Mouse (Mus musculus) small intestine, adult 2 months (tissue): ENCODE measurements around the gene F5. TPM values are rescaled to one million over a fixed set of nuclear protein-coding genes. Genes with fewer than 3 reads are reported as not detected.

Experiments
- H3K27ac ChIP-seq: fragments of 200-500 bp; 2 replicates; pipeline ENCODE4 v1.5.1; 2012; ENCODE audit warnings: low read depth, low read length, control low read depth, inconsistent platforms; ENCODE audit not compliant: insufficient read depth
- H3K27me3 ChIP-seq: fragments of 200-500 bp; 2 replicates; pipeline ENCODE4 v1.6.1; 2012; ENCODE audit warnings: mild to moderate bottlenecking, moderate library complexity, low read length, inconsistent platforms; ENCODE audit not compliant: control insufficient read depth, insufficient read depth
- H3K36me3 ChIP-seq: fragments of 200-500 bp; 2 replicates; pipeline ENCODE4 v1.6.1; 2012; ENCODE audit warnings: mild to moderate bottlenecking, low read length, control low read depth, inconsistent platforms; ENCODE audit not compliant: control insufficient read depth, insufficient read depth
- H3K4me1 ChIP-seq: fragments of 200-500 bp; 2 replicates; pipeline ENCODE4 v1.6.1; 2012; ENCODE audit warnings: low read length, inconsistent platforms, mixed read lengths; ENCODE audit not compliant: control insufficient read depth, insufficient read depth, insufficient read length
- H3K4me3 ChIP-seq: fragments of 200-500 bp; 2 replicates; pipeline ENCODE4 v1.5.1; 2012; ENCODE audit warnings: low read depth, mild to moderate bottlenecking, control low read depth, inconsistent platforms, low read length, moderate library complexity
- CTCF ChIP-seq: fragments of 200-500 bp; IDR thresholded peaks from 2 replicates; pipeline ENCODE4 v1.5.1; 2012; ENCODE audit warnings: low read depth, mild to moderate bottlenecking, control low read depth, inconsistent platforms, low read length, moderate library complexity, mixed read lengths; ENCODE audit not compliant: insufficient replicate concordance, insufficient read length; ENCODE audit errors: extremely low read depth
- POLR2A ChIP-seq: fragments of 200-500 bp; IDR thresholded peaks from 2 replicates; pipeline ENCODE4 v1.6.1; 2012; ENCODE audit warnings: low read depth, mild to moderate bottlenecking, control low read depth, inconsistent platforms, low read length, moderate library complexity
- WGBS: fragments of 180-500 bp; shearing (Covaris S2); methylation state at CpG from one replicate; pipeline ENCODE4 v1.1.7; 2018; 5-methylcytosine and 5-hydroxymethylcytosine counted together
- polyA plus RNA-seq: library from polyadenylated mRNA; depleted of rRNA; stranded (reverse); fragments of >200 nt; gene quantifications from 2 replicates; pipeline ENCODE4 v1.2.3, GENCODE M21; 2012

F5 gene
- polyA plus RNA-seq, 1 experiment, result 0.23 TPM

GRCm38 (mm10) chr1:164233447-164233846 is 81.8 kb downstream of the F5 start:
- Histone ChIP-seq H3K27me3 (no peaks in the 10 kb centered on the region), H3K27ac (no peak overlapping the region), H3K4me1 (no peaks in the 10 kb centered on the region), H3K36me3 (no peaks in the 10 kb centered on the region), H3K4me3 (no peak overlapping the region)
- 62% methylated on average over 1 of the region's 1 CpGs for WGBS
- TF ChIP-seq POLR2A (no peak), CTCF (no peak)

DNA sequence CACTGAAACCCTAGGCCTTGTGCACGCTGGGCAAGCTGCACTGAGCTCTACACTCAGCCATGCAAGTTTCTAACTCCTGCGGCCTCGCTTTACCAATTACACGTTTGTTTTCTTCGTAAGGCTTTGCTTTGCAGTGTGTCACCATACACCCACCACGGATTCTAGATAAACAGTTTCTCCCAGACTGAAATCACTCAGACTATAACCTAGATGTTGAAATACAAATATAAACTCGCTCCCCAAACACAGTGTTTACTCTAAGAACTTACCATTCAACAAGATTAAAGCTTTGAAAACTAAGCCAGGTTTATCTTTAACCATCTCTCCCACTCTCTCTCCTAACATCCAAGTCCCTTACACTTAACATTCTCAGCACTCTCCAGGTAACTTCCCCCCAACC is 83.4 kb downstream of the F5 start:
- H3K4me3 ChIP-seq, result no peak overlapping the region
- H3K36me3 ChIP-seq, result no peaks in the 10 kb centered on the region
- 71% methylated on average over 7 of the region's 7 CpGs for WGBS
- H3K27ac ChIP-seq, result no peak overlapping the region
- H3K27me3 ChIP-seq, result no peaks in the 10 kb centered on the region
- TF ChIP-seq POLR2A, result no peak
- TF ChIP-seq CTCF, result no peak
- H3K4me1 ChIP-seq, result no peaks in the 10 kb centered on the region

- Histone ChIP-seq H3K4me3 (no peak overlapping the region), H3K27me3 (no peaks in the 10 kb centered on the region), H3K4me1 (no peaks in the 10 kb centered on the region), H3K36me3 (no peaks in the 10 kb centered on the region), H3K27ac (no peak overlapping the region)
- WGBS, result 74% methylated on average over 7 of the region's 7 CpGs
- no peak for TF ChIP-seq POLR2A
Observed at GRCm38 (mm10) chr1:164236078-164236477, 84.4 kb downstream of the F5 start.

DNA sequence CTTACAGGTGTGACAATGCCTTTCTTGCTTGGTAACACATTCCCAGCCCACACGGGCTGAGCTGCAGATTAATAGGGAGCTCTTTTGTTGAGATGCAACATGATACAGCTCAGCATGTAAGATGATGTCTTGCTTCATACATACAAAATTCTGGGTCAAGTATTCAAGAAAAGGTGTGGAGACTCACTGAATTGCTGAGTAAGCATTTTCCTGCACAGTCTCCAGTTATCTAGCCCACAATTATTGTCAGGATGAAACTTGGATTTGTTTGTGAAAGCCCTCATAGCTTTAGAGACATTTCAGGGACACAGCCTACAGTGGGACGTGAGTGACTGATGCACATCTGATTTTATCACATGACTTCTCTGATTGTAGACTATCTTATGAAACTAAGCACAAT is 89.9 kb downstream of the F5 start:
- Histone ChIP-seq H3K27ac (no peak overlapping the region), H3K27me3 (no peaks in the 10 kb centered on the region), H3K4me3 (no peak overlapping the region), H3K4me1 (no peaks in the 10 kb centered on the region), H3K36me3 (no peaks in the 10 kb centered on the region)
- 76% methylated on average over 2 of the region's 2 CpGs for WGBS
- TF ChIP-seq CTCF (no peak), POLR2A (no peak)

DNA sequence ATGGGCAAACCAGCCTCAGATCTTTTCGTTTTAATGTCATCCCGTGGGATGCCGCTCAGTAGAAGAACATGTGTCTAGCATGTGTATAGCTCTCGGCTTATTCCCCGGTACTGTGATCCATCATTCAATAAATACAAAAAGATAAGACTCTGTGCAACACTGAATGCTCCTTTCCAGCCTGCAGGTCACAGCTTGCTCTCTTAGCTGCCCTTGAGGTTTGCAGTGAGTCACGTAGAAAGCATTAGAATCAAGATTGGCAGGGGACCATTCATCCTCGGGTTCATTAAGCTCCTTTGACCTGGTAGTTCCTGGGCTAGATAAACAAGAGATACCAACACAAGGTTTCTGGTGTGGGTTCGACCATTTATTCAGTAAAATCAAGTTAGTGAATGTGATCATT is 91.2 kb downstream of the F5 start:
- Histone ChIP-seq H3K4me1 (peaks cover 2% of the 10 kb centered on the region; the same call in 1 of the 2 replicates), H3K4me3 (no peak overlapping the region), H3K27ac (no peak overlapping the region), H3K27me3 (no peaks in the 10 kb centered on the region), H3K36me3 (no peaks in the 10 kb centered on the region)
- TF ChIP-seq POLR2A, result no peak
- no peak for TF ChIP-seq CTCF
- WGBS, result 62% methylated on average over 8 of the region's 8 CpGs

DNA sequence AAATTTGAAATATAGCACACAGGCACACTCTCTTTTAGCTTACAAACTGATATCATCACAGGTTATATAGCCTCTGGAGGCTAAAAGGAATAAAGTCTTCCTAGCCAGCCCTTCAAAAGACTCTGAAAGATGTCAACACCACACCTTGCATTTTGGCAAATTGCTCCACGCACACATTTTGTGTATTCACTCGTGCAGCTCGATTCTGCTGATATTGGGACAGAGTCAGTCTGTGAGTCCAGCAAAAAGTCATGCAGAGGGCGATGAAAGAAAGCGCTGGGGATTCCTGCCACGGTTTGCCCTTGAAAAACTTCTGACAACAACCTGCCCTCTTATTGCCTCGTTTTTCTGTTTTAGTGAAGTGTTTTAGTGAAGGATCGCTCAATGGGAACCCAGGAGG is 95.8 kb downstream of the F5 start:
- H3K27ac ChIP-seq, result peak overlapping the region; percentile 95; the same call in 1 of the 2 replicates
- 0 out of 2 replicates have a peak overlapping the region, but pooled peaks have one; percentile 44 for H3K4me3 ChIP-seq
- WGBS, result 43% methylated on average over 8 of the region's 8 CpGs

GRCm38 (mm10) chr1:164247971-164248370 is 96.3 kb downstream of the F5 start:
- H3K27me3 ChIP-seq, result no peaks in the 10 kb centered on the region
- 8% methylated on average over 10 of the region's 10 CpGs for WGBS
- H3K27ac ChIP-seq, result peak overlapping the region; percentile 95
- peak overlapping the region; percentile 44 for H3K4me3 ChIP-seq
- TF ChIP-seq CTCF (no peak), POLR2A (no peak)
- H3K36me3 ChIP-seq, result no peaks in the 10 kb centered on the region
- H3K4me1 ChIP-seq, result peaks cover 8% of the 10 kb centered on the region; the same call in 1 of the 2 replicates

More for the DNA sequence above, 95.8 kb downstream of the F5 start:
- Histone ChIP-seq H3K27me3 (no peaks in the 10 kb centered on the region), H3K4me1 (peaks cover 6% of the 10 kb centered on the region; the same call in 1 of the 2 replicates), H3K36me3 (no peaks in the 10 kb centered on the region)
- no peak for TF ChIP-seq CTCF
